Mouse (Mus musculus) brown adipose tissue, adult 24 weeks (tissue): ENCODE measurements around the gene Hcls1. TPM values are rescaled to one million over a fixed set of nuclear protein-coding genes. Genes with fewer than 3 reads are reported as not detected.

ENCODE experiments used
- H3K27ac ChIP-seq: fragments of 200-500 bp; replicated peaks from 2 replicates; pipeline ENCODE4 v1.5.1; 2012; ENCODE audit warnings: low read depth, mild to moderate bottlenecking, low read length
- H3K4me1 ChIP-seq: fragments of 200-500 bp; 2 replicates; pipeline ENCODE4 v1.6.1; 2012; ENCODE audit warnings: low read length, mixed read lengths; ENCODE audit not compliant: control insufficient read depth, insufficient read depth, insufficient read length
- H3K4me3 ChIP-seq: fragments of 200-500 bp; 2 replicates; pipeline ENCODE4 v1.5.1; 2012; ENCODE audit warnings: low read depth, mild to moderate bottlenecking, low read length, moderate library complexity; ENCODE audit not compliant: insufficient read depth
- polyA plus RNA-seq: library from polyadenylated mRNA; stranded (reverse); fragments of >200 nt; gene quantifications from 2 replicates; pipeline ENCODE4 v1.2.4, GENCODE M21; 2012; ENCODE audit not compliant: missing spikeins, insufficient read depth, insufficient read length

The Hcls1 gene
- 5.9 and 7.8 TPM in 2 replicates for polyA plus RNA-seq

- Histone ChIP-seq H3K4me1 (peaks cover 9% of the 10 kb centered on the region; the same call in 1 of the 2 replicates), H3K27ac (peak within 1 kb of the TSS; percentile 96), H3K4me3 (peak within 1 kb of the TSS; percentile 61)
Measured at GRCm38 (mm10) chr16:36934841-36935620, at the start of gene Hcls1. TSS of gene Hcls1 (plus strand) at chr16:36934983.

GRCm38 (mm10) chr16:36885912-36886311, 48.9 kb upstream of the Hcls1 start:
- H3K27ac ChIP-seq = no peak overlapping the region
- no peaks in the 10 kb centered on the region for H3K4me1 ChIP-seq
- no peak overlapping the region for H3K4me3 ChIP-seq

GRCm38 (mm10) chr16:36887546-36887945, 47.2 kb upstream of the Hcls1 start:
- no peaks in the 10 kb centered on the region for H3K4me1 ChIP-seq
- no peak overlapping the region for H3K4me3 ChIP-seq
- H3K27ac ChIP-seq = no peak overlapping the region

- H3K27ac ChIP-seq = no peak overlapping the region
- H3K4me1 ChIP-seq = no peaks in the 10 kb centered on the region
- H3K4me3 ChIP-seq = no peak overlapping the region
Measured at GRCm38 (mm10) chr16:36890559-36890958, 44.2 kb upstream of the Hcls1 start.

GRCm38 (mm10) chr16:36891415-36891814, 43.4 kb upstream of the Hcls1 start:
- H3K27ac ChIP-seq = no peak overlapping the region
- no peaks in the 10 kb centered on the region for H3K4me1 ChIP-seq
- no peak overlapping the region for H3K4me3 ChIP-seq

- H3K4me1 ChIP-seq = no peaks in the 10 kb centered on the region
- H3K27ac ChIP-seq = no peak overlapping the region
- H3K4me3 ChIP-seq = no peak overlapping the region
Measured at GRCm38 (mm10) chr16:36893317-36893716, 41.5 kb upstream of the Hcls1 start.

- Histone ChIP-seq H3K4me1 (no peaks in the 10 kb centered on the region), H3K27ac (no peak overlapping the region), H3K4me3 (no peak overlapping the region)
Measured at GRCm38 (mm10) chr16:36896712-36897111, 38.1 kb upstream of the Hcls1 start.

GRCm38 (mm10) chr16:36903156-36903555, 31.6 kb upstream of the Hcls1 start:
- Histone ChIP-seq H3K4me1 (no peaks in the 10 kb centered on the region), H3K27ac (no peak overlapping the region), H3K4me3 (no peak overlapping the region)

GRCm38 (mm10) chr16:36911909-36912308, 22.9 kb upstream of the Hcls1 start:
- Histone ChIP-seq H3K4me3 (no peak overlapping the region), H3K27ac (no peak overlapping the region), H3K4me1 (no peaks in the 10 kb centered on the region)

- Histone ChIP-seq H3K4me1 (no peaks in the 10 kb centered on the region), H3K4me3 (no peak overlapping the region), H3K27ac (no peak overlapping the region)
Measured at GRCm38 (mm10) chr16:36912311-36912710, 22.5 kb upstream of the Hcls1 start.

GRCm38 (mm10) chr16:36914195-36914594, 20.6 kb upstream of the Hcls1 start:
- no peak overlapping the region for H3K4me3 ChIP-seq
- no peaks in the 10 kb centered on the region for H3K4me1 ChIP-seq
- no peak overlapping the region for H3K27ac ChIP-seq

GRCm38 (mm10) chr16:36918505-36918904, 16.3 kb upstream of the Hcls1 start:
- Histone ChIP-seq H3K4me3 (no peak overlapping the region), H3K4me1 (no peaks in the 10 kb centered on the region), H3K27ac (no peak overlapping the region)

- H3K4me1 ChIP-seq = no peaks in the 10 kb centered on the region
- no peak overlapping the region for H3K27ac ChIP-seq
- no peak overlapping the region for H3K4me3 ChIP-seq
Measured at GRCm38 (mm10) chr16:36920410-36920809, 14.4 kb upstream of the Hcls1 start.

- no peak overlapping the region for H3K27ac ChIP-seq
Measured at GRCm38 (mm10) chr16:36921067-36921613, 13.6 kb upstream of the Hcls1 start.

GRCm38 (mm10) chr16:36921980-36922379, 12.8 kb upstream of the Hcls1 start:
- Histone ChIP-seq H3K4me3 (no peak overlapping the region), H3K4me1 (no peaks in the 10 kb centered on the region), H3K27ac (no peak overlapping the region)

More at GRCm38 (mm10) chr16:36921067-36921613, 13.6 kb upstream of the Hcls1 start:
- Histone ChIP-seq H3K4me1 (no peaks in the 10 kb centered on the region), H3K4me3 (no peak overlapping the region)

GRCm38 (mm10) chr16:36924312-36924711, 10.5 kb upstream of the Hcls1 start:
- no peak overlapping the region for H3K27ac ChIP-seq
- no peak overlapping the region for H3K4me3 ChIP-seq
- no peaks in the 10 kb centered on the region for H3K4me1 ChIP-seq
